Mouse (Mus musculus) stomach, postnatal 0 days (tissue): ENCODE measurements at regions not wholly inside any gene's neighbourhood (a gene's known extent, or its start where the extent isn't known, plus 50 kb on each side); places are given as distances from the start of the nearest gene placed in this dataset.

Source experiments
- CTCF ChIP-seq: IDR thresholded peaks from 2 replicates; pipeline ENCODE4 v1.5.1; 2016; ENCODE audit warnings: antibody characterized with exemption, low read depth, mild to moderate bottlenecking, moderate library complexity
- EP300 ChIP-seq: optimal IDR thresholded peaks from 2 replicates; pipeline ENCODE3; 2016; ENCODE audit warnings: antibody characterized with exemption

DNA sequence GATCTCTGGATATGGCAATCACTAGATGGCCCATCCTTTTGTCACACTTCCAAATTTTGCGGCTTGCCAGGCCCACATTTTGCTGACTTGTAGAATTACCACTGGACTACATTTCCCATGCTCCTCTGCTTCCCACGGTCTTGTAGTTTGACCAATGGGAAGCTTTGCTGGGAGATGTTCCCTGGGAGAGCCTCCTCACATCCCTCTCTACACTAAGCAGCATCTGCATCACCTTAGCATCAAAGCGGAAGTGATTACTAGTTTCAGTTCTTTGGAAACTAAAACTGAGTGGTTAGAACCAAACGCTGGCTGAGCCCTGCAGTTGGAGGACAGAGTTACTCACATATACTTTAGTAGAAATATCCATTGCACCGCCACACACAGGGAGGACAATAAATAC lies 181.9 kb upstream of the Foxq1 start:
- TF ChIP-seq CTCF = no peak
- TF ChIP-seq EP300 = no peak
